Mouse (Mus musculus) T-cell, adult 66 days (primary cell): Measurements from ENCODE around the gene Pon1. TPM values are rescaled to one million over a fixed set of nuclear protein-coding genes. Genes with fewer than 3 reads are reported as not detected.

Experiments used
- total RNA-seq, 2 experiments: library from RNA; stranded (reverse); gene quantifications; 3 replicates in 1 of 2; 4 replicates in 1 of 2; pipeline ENCODE4 v1.2.4; 2023

Gene Pon1
- not detected for total RNA-seq

DNA sequence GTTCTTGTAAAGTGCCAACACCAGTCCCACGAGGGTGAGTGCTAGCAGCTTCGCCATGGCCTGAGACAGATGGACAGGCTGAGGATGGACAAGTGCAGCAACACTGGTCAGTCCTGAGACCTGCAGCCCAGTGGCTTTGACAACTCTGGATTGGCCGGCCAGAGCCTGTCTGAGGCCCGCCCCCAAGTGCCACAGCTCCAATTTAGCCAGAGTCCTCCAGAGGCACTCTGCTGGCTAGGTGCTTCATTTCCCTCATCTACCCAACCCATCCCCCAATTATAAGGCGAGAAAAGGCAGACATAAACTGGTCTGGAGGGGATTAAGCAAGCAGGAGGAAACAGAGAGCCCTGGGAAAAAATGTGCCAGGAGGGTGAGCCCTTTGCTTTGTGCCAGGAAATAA, at the start of gene Pon1:
Gene Pon1, minus strand, starts transcription at position 254 of the 400 bp plus-strand sequence.

Other genes with a start within 250 kb of the Pon1 start
- 1 to 10 TPM; 2.4 to 4.5 TPM for gene Pon3, start 62.3 kb upstream of the Pon1 start, total RNA-seq
- gene Pon2, start 104.5 kb upstream of the Pon1 start, total RNA-seq, result 10 to 100 TPM; 32.6 to 33.8 TPM
- not detected for gene Asb4, start 189.4 kb upstream of the Pon1 start, total RNA-seq